Mouse (Mus musculus) spleen, adult 2 months (tissue): Measurements from ENCODE around the gene Rom1. TPM values are rescaled to one million over a fixed set of nuclear protein-coding genes. Genes with fewer than 3 reads are reported as not detected.

Experiments
- DNase-seq, 2 experiments: peaks; one replicate each; pipeline versions ENCODE4 v3.0.0 to v3.0.0-alpha.2; 2012 to 2021; ENCODE audit warnings: low spot score in 2 of 2, low read depth in 1 of 2
- H3K27ac ChIP-seq: fragments of 200-500 bp; 2 replicates; pipeline ENCODE4 v1.5.1; 2012; ENCODE audit warnings: low read length, inconsistent platforms; ENCODE audit not compliant: insufficient read depth
- H3K27me3 ChIP-seq: fragments of 200-500 bp; 2 replicates; pipeline ENCODE4 v1.6.1; 2012; ENCODE audit warnings: mild to moderate bottlenecking, moderate library complexity, low read length, inconsistent platforms; ENCODE audit not compliant: control insufficient read depth, insufficient read depth
- H3K36me3 ChIP-seq: fragments of 200-500 bp; 2 replicates; pipeline ENCODE4 v1.6.1; 2012; ENCODE audit warnings: mild to moderate bottlenecking, low read length, inconsistent platforms; ENCODE audit not compliant: control insufficient read depth, insufficient read depth
- H3K4me1 ChIP-seq: fragments of 200-500 bp; 2 replicates; pipeline ENCODE4 v1.6.1; 2011; ENCODE audit warnings: inconsistent platforms; ENCODE audit not compliant: control insufficient read depth, insufficient read depth, insufficient read length
- H3K4me3 ChIP-seq: fragments of 200-500 bp; 2 replicates; pipeline ENCODE4 v1.5.1; 2011; ENCODE audit warnings: mild to moderate bottlenecking, inconsistent platforms; ENCODE audit not compliant: insufficient read depth, insufficient read length; ENCODE audit errors: extremely low read depth
- CTCF ChIP-seq: fragments of 200-500 bp; IDR thresholded peaks from 2 replicates; pipeline ENCODE4 v1.5.1; 2011; ENCODE audit warnings: mild to moderate bottlenecking, inconsistent platforms; ENCODE audit not compliant: insufficient read depth, insufficient read length, insufficient replicate concordance; ENCODE audit errors: extremely low read depth
- POLR2A ChIP-seq: fragments of 200-500 bp; IDR thresholded peaks from 2 replicates; pipeline ENCODE4 v1.6.1; 2011; ENCODE audit warnings: low read depth, low read length, inconsistent platforms
- WGBS: fragments of 180-500 bp; shearing (Covaris S2); methylation state at CpG from one replicate; pipeline ENCODE4 v1.1.7; 2018; 5-methylcytosine and 5-hydroxymethylcytosine counted together
- polyA plus RNA-seq: library from polyadenylated mRNA; depleted of rRNA; stranded (reverse); fragments of >200 nt; gene quantifications from 2 replicates; pipeline ENCODE4 v1.2.3, GENCODE M21; 2012

Rom1 gene
- polyA plus RNA-seq, 1 experiment = 10.0 TPM

DNA sequence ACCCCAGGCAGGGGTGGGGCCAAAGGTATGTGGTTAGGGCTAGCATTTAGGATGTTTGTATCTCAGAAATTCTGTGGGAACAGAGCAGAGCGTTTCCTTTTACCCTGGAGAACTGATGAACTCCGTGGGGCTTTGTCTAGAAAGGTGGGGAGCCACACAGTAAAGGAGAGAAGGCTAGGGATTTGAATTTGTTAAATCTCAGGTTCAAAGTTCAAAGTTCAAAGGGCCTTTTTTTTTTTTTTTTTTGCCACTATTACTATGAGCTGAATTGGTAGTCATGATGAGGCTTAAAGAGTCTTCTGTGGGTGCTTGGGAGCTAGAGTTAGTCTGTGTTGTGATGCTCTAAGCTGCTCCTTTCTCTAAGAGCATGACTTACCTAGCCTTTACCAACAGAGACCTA is 7.6 kb upstream of the Rom1 start:
- no peak for DNase-seq
- Histone ChIP-seq H3K27me3 (no peaks in the 10 kb centered on the region), H3K27ac (no peak overlapping the region), H3K4me1 (peaks cover 7% of the 10 kb centered on the region; the same call in 1 of the 2 replicates), H3K4me3 (no peak overlapping the region), H3K36me3 (peaks cover 24% of the 10 kb centered on the region)
- WGBS = 95% methylated on average over 2 of the region's 2 CpGs
- TF ChIP-seq POLR2A = no peak
- no peak for TF ChIP-seq CTCF

DNA sequence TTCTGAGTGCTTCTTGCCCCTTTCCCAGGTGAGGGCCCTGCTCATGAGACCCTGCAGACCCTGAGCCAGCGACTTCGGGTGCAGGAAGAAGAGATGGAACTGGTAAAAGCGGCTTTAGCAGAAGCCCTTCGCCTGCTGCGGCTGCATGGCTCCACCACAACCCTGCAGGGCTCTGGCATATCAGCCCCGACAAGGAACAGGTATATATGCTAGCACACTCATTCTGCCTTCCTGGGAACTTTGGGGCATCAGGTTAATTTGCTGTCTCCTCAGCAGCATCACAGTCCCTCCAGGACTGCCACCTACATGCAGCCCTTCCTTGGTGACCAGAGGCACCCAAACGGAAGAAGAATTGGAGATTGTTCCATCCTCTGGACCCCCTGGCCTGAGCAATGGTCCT is 1.6 kb upstream of the Rom1 start:
- no peak overlapping the region for H3K27ac ChIP-seq
- peaks cover 17% of the 10 kb centered on the region for H3K4me1 ChIP-seq
- H3K36me3 ChIP-seq = peaks cover 22% of the 10 kb centered on the region
- H3K4me3 ChIP-seq = no peak overlapping the region; the same call in 1 of the 2 replicates
- TF ChIP-seq CTCF (no peak), POLR2A (no peak)
- no peaks in the 10 kb centered on the region for H3K27me3 ChIP-seq
- WGBS = 86% methylated on average over 7 of the region's 7 CpGs
- no peak for DNase-seq

DNA sequence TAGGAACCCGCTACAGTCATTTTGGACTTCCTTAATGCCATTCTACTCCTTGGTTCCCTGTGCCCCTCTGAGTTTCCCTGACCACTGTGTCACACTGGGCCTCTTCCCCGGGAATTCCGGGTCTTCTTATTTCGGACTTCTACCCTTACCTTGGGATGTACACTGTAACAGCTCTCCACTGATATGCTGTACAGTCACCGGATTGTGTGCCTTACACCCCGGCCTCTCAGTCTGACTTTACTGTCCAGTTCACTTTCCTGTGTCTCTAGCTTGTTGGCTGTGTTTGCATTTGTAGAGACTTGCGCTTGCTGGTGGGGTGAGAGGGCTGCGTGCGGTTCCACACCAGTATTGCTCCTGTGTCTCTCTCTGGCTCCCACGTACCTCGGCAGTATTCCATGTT is 961 bp upstream of the Rom1 start:
- TF ChIP-seq CTCF (no peak), POLR2A (no peak)
- Histone ChIP-seq H3K36me3 (peaks cover 17% of the 10 kb centered on the region), H3K4me3 (peak overlapping the region; percentile 79), H3K4me1 (peaks cover 17% of the 10 kb centered on the region), H3K27ac (peak overlapping the region; percentile 89), H3K27me3 (no peaks in the 10 kb centered on the region)
- no peak for DNase-seq
- 14% methylated on average over 11 of the region's 11 CpGs for WGBS

DNA sequence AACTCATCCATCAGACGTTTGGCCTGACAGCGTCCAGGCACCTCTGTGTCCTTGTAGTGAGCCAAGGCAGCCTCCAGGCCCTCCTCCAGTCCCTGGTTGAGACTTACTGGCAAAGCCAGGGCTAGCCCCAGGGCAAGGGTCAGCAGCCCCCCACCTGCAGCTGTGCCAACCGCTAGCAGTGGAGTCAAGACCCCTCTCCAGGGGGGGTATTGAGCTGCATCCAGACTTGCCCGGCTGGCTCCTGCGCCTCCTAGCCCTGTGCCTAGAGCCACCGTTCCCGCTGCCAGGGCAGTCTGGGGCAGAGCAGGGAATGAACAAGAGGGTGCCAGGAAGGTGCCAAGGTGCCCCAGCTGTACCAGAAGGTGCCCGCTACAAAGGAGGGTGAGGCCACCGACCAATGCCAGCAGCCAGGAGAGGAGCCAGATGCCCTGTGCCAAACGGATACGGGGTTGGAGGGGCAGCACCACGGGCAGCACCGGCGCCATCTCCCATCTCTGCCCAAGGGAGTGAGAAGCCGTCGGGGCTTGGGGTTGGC is 400 bp downstream of the Rom1 start:
- Histone ChIP-seq H3K36me3 (peaks cover 14% of the 10 kb centered on the region), H3K4me3 (peak overlapping the region; percentile 79), H3K4me1 (peaks cover 17% of the 10 kb centered on the region), H3K27me3 (no peaks in the 10 kb centered on the region), H3K27ac (peak overlapping the region; percentile 89)
- TF ChIP-seq POLR2A = no peak
- no peak for DNase-seq
- WGBS = 55% methylated on average over 16 of the region's 16 CpGs

DNA sequence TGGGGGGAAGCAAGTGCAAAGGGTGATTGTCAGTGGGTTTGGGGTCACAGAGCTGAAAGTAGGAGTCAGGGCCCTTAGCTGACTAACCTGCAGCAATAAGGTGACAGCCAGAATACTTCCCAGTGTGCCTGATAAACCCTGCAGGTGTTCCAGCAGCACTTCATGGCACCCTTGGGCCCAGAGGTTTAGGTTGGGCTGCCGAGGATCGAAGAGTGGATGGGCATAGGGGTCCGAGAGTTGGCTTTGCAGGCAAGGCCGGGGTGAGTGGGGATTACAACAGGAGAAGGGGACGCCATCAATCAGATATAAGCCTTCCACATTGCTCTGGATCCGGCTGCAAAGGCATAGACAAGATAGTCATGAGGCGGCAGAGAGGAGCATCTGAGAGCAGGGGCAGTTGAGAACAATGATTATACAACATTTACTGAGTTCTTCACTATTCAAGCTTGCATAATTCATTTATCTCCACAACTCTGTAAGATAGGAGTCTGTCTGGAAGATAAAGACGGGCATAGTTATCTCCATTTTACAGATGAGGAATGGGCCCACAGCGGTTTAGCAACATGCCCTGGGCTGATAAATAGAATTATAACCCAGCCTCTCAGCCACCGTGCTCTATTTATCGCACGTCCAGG is 1.1 kb downstream of the Rom1 start:
- WGBS = 91% methylated on average over 12 of the region's 12 CpGs
- H3K27me3 ChIP-seq = no peaks in the 10 kb centered on the region
- H3K4me1 ChIP-seq = peaks cover 17% of the 10 kb centered on the region
- peaks cover 15% of the 10 kb centered on the region for H3K36me3 ChIP-seq
- H3K27ac ChIP-seq = peak overlapping the region; percentile 89
- DNase-seq = no peak
- TF ChIP-seq CTCF (no peak), POLR2A (no peak)
- no peak overlapping the region for H3K4me3 ChIP-seq

DNA sequence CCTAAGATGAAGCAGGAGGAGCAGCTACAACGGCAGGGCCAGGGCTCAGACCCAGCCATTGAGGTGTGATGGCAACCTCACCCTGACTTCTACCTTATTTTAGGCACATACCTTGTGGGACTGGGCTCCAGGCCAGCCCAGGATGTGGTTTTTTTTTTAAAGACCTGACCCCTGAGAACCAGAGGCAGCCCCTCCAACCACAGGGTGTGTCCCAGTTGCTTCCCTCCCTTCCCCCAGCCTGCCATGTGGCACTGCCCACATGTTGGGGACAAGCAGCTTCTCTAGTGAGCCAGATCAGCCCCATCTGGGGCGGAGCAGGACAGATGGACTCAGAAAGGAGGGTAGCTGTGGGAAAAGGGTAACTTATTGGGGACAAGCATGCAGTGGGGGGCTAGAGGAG is 2.4 kb downstream of the Rom1 start:
- no peak for TF ChIP-seq POLR2A
- no peak for TF ChIP-seq CTCF
- Histone ChIP-seq H3K4me1 (peaks cover 19% of the 10 kb centered on the region), H3K27me3 (no peaks in the 10 kb centered on the region), H3K4me3 (no peak overlapping the region), H3K36me3 (peaks cover 18% of the 10 kb centered on the region), H3K27ac (peak overlapping the region; percentile 72)
- DNase-seq = peak in 1 of 2 experiments; percentile 50
- 35% methylated on average over 2 of the region's 2 CpGs for WGBS

DNA sequence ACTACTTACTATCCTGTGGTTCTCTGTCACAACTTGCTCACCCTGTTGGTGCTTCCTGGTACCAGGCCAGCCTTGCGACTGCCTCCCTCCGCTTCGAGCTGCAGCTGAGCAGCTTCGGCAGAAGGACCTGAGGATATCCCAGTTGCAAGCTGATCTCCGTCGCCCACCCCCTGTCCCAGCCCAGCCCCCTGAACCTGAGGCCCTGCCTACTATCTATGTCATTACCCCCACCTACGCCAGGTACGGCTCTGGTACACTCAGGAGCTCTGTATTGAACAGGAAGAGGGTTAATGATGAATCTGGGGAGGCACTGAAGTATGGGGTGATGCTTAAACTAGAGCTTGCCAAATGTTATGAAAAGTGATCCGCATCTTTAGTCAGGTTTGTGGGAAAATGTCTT is 7.4 kb downstream of the Rom1 start:
- H3K4me1 ChIP-seq = peaks cover 10% of the 10 kb centered on the region
- no peaks in the 10 kb centered on the region for H3K27me3 ChIP-seq
- 72% methylated on average over 9 of the region's 9 CpGs for WGBS
- peaks cover 10% of the 10 kb centered on the region for H3K36me3 ChIP-seq
- H3K4me3 ChIP-seq = no peak overlapping the region
- TF ChIP-seq POLR2A (no peak), CTCF (no peak)
- H3K27ac ChIP-seq = no peak overlapping the region
- DNase-seq = no peak
